Mouse (Mus musculus) lung, adult 2 months (tissue): Measurements from ENCODE around the gene Slc6a2.

Experiments used
- CTCF ChIP-seq: fragments of 200-500 bp; IDR thresholded peaks from 2 replicates; pipeline ENCODE4 v1.5.1; 2011; ENCODE audit warnings: mild to moderate bottlenecking, low read length, control low read depth; ENCODE audit not compliant: insufficient read depth
- POLR2A ChIP-seq: fragments of 200-500 bp; IDR thresholded peaks from 2 replicates; pipeline ENCODE4 v1.6.1; 2011; ENCODE audit warnings: low read depth, mild to moderate bottlenecking, control low read depth, low read length, borderline replicate concordance; ENCODE audit errors: extremely low read depth

DNA sequence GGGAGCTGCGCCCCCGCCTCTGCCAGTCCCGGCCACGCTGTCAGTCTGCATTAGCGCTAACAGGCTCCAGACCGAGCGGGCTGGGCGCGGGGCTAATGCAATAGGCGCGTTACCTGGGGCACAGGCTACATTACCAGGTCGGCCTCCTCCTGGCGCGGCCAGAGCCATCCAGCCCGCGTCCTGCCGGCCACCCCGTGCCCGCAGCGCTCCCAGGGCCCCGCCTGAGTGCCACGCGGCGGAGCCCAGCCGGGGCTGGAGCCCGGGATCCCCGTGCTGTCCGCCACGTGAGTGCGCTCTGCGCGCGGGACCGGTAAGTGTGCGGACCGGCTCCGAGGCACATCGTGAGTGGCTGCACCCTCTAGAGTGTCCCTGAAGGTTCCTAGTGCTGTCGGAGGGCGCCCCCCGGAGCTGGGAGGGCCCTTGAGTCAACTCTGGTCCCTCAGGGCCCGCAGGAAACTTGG, 602 bp downstream of the Slc6a2 start:
- TF ChIP-seq CTCF (no peak), POLR2A (no peak)
